Mouse (Mus musculus): ENCODE measurements around the gene Mrrf. TPM values are rescaled to one million over a fixed set of nuclear protein-coding genes. Genes with fewer than 3 reads are reported as not detected.

The Mrrf gene
- total RNA-seq, 2 experiments from 2014 or later: 15.8 to 16.7 TPM

- peak; percentile 84 for TF ChIP-seq CTCF (IDR thresholded peaks at IDR 0.05)
- peak overlapping the region; percentile 52 for H3K4me3 ChIP-seq
- intact Hi-C loops (cut with DNase I): loop anchor here (5.0 kb wide), 1 partner anchor 63 kb away; no protein-coding TSS in a partner anchor
- H3K27ac ChIP-seq: peak overlapping the region; percentile 43; the same call in 1 of the 2 replicates
- peak; percentile 87 for DNase-seq
Observed at GRCm38 (mm10) chr2:36214023-36214422, 77.8 kb downstream of the Mrrf start.

DNA sequence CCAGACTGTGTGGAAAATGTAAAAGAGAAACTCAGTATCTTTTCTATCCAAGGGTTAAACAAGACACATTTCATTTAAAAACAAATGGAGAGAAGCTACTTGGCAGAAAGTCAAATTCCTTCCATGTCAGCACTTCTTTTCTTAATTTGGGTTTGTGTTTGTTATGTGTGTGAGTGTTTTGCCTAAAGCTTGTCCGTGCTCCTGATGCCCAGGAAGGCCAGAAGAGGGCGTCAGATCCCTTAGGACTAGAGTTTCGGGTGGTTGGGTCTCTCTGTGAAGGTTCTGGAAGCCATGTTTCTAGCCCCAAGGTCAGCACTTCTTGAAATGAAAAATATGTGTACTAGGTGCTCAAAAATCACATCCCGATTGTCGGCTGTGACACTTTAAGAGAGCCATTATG, 78.2 kb downstream of the Mrrf start:
- no peak overlapping the region; the same call in 1 of the 2 replicates for H3K27ac ChIP-seq
- peak overlapping the region; percentile 52 for H3K4me3 ChIP-seq
- no peak for DNase-seq
- intact Hi-C loops (cut with DNase I): loop anchor here (5.0 kb wide), 1 partner anchor 63 kb away; no protein-coding TSS in a partner anchor
- TF ChIP-seq CTCF (IDR thresholded peaks at IDR 0.05): no peak

DNA sequence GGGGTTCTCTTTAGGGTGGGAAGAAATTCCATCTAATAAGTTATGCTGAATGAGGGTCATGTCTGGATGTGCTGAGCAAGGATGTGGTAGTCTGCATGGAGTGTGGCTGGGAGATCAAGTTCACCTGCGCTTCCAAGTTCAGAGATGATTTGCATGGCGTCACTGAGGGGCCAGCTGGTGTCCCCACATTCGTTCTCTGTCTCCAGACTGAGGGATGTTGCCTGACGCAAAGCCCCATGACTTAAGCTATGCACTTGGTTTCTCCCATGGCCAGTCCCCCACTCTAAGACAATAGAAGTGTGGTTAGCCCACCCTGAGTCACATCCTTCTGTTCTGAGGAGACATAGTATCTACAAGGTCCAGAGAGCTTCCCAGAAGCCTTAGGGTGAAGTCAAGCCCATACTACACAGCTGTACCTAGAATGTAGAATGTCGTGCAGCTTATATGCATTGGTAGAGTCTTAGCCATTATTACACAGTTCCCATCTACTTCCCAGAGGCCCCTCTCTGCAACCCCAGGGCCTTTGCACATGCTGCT, 79.1 kb downstream of the Mrrf start:
- no peak for TF ChIP-seq CTCF (IDR thresholded peaks at IDR 0.05)
- no peak for DNase-seq
- Histone ChIP-seq H3K4me3 (no peak overlapping the region), H3K27ac (no peak overlapping the region)
- intact Hi-C loops (cut with DNase I): no loop called here

GRCm38 (mm10) chr2:36216546-36216945, 80.4 kb downstream of the Mrrf start:
- Histone ChIP-seq H3K4me3 (no peak overlapping the region), H3K27ac (no peak overlapping the region)
- TF ChIP-seq CTCF (IDR thresholded peaks at IDR 0.05): no peak
- intact Hi-C loops (cut with DNase I): no loop called here
- DNase-seq: peak; percentile 50

GRCm38 (mm10) chr2:36216953-36217573, 80.9 kb downstream of the Mrrf start:
- TF ChIP-seq CTCF (IDR thresholded peaks at IDR 0.05): no peak
- Histone ChIP-seq H3K27ac (no peak overlapping the region), H3K4me3 (no peak overlapping the region)
- intact Hi-C loops (cut with DNase I): no loop called here
- DNase-seq: no peak

DNA sequence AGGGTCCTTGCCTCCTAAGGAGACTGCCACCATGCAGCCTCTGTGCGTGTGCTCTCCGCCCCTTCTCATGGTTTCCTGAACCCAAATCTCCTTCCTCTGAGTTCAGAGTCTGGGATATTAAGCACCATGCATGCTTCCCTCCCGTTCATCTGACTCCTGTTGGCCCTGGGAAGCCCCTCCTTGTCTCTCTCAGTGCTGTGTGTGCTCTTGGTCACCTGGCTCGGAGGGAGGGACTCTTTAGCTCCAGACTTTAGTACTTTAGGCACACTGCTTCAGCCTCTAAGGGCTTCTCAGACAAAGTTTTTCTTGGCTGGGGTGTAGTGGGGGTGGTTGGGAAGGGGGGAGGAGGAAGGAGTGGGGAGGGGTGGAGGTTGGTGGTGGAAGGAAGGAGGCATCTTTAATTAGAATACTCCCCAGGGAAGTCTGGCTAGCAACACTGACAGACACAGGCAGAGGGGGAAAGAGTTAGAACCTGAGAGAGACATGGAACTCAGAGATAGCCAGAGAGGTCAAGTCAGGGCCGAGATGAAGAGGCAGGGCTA, 81.6 kb downstream of the Mrrf start:
- intact Hi-C loops (cut with DNase I): no loop called here
- no peak for DNase-seq
- TF ChIP-seq CTCF (IDR thresholded peaks at IDR 0.05): no peak
- no peak overlapping the region for H3K27ac ChIP-seq
- no peak overlapping the region for H3K4me3 ChIP-seq

GRCm38 (mm10) chr2:36220106-36220505, 83.9 kb downstream of the Mrrf start:
- no peak for TF ChIP-seq CTCF (IDR thresholded peaks at IDR 0.05)

GRCm38 (mm10) chr2:36220891-36221290, 84.7 kb downstream of the Mrrf start:
- intact Hi-C loops (cut with DNase I): no loop called here
- H3K4me3 ChIP-seq: no peak overlapping the region
- no peak overlapping the region for H3K27ac ChIP-seq
- TF ChIP-seq CTCF (IDR thresholded peaks at IDR 0.05): no peak
- no peak for DNase-seq

More at GRCm38 (mm10) chr2:36220106-36220505, 83.9 kb downstream of the Mrrf start:
- DNase-seq: no peak
- no peak overlapping the region for H3K4me3 ChIP-seq
- intact Hi-C loops (cut with DNase I): no loop called here
- H3K27ac ChIP-seq: no peak overlapping the region

DNA sequence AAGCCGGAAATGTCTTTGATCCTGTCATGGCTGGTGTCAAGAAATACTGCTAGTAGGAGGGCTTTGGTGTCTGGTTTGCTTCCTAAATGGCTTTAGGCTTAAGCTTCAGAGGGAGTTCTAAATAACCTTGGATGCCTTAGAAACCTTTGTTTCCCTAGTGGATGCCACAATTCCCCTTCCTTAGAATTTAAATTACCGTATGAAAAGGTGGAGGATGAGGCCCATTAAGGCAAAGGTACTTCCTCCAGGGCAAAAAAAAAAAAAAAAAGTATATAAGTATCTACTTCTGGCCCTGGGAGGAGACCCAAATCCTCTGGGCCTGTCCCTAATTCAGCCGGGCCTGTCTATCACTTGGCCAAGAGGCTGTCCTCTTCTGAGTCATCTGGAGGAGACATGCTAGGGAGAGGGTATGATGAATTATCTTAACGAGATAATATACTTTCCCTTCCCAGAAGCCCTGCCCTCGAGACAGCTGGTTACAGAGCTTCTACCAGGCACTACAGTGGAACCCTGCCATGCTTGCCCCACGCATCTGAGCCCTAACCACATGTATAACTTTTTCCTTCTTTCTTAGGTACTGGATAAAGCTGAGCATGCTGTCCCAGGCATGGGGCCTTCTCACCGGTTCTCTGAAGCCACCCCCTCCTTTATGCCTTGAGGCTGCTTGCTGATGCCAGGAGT, 86.1 kb downstream of the Mrrf start:
- no peak for DNase-seq
- no peak overlapping the region for H3K4me3 ChIP-seq
- H3K27ac ChIP-seq: no peak overlapping the region
- intact Hi-C loops (cut with DNase I): no loop called here
- TF ChIP-seq CTCF (IDR thresholded peaks at IDR 0.05): no peak

DNA sequence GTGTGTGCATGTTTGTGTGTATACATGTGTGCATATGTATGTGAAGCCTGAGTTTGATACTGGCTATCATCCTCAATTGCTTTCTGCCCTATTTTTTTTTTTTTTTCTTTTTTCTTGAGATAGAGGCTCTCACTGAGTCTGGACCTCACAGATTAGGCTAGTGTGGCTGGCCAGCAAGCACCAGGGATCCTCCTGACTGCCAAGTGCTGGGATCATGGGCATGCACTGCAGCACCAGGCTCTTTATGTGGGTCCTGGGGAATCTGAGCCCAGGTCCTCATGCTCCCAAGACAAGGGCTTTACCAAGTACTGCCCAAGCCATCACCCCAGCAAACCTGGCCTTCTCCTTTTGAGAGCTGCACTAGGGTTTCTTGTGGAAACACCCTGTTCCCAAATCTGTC, 87.2 kb downstream of the Mrrf start:
- no peak overlapping the region for H3K27ac ChIP-seq
- H3K4me3 ChIP-seq: no peak overlapping the region
- DNase-seq: no peak
- intact Hi-C loops (cut with DNase I): no loop called here
- no peak for TF ChIP-seq CTCF (IDR thresholded peaks at IDR 0.05)

- no peak for DNase-seq
- intact Hi-C loops (cut with DNase I): no loop called here
- Histone ChIP-seq H3K4me3 (no peak overlapping the region), H3K27ac (no peak overlapping the region)
- no peak for TF ChIP-seq CTCF (IDR thresholded peaks at IDR 0.05)
Observed at GRCm38 (mm10) chr2:36224153-36224552, 88.0 kb downstream of the Mrrf start.

- DNase-seq: no peak
- intact Hi-C loops (cut with DNase I): no loop called here
- TF ChIP-seq CTCF (IDR thresholded peaks at IDR 0.05): no peak
- Histone ChIP-seq H3K4me3 (no peak overlapping the region), H3K27ac (no peak overlapping the region)
Observed at GRCm38 (mm10) chr2:36224599-36224998, 88.4 kb downstream of the Mrrf start.

- H3K4me3 ChIP-seq: peak within 1 kb of the TSS; percentile 76
- DNase-seq: peak; percentile 70
- intact Hi-C loops (cut with DNase I): no loop called here
Observed at GRCm38 (mm10) chr2:36230366-36230765, 94.2 kb downstream of the Mrrf start, which contains the start of gene Ptgs1. TSS of gene Ptgs1 (plus strand) at chr2:36230426.

More at GRCm38 (mm10) chr2:36230366-36230765, 94.2 kb downstream of the Mrrf start, which contains the start of gene Ptgs1:
- H3K27ac ChIP-seq: peak within 1 kb of the TSS; percentile 76
- no peak for TF ChIP-seq CTCF (IDR thresholded peaks at IDR 0.05)
